Mouse (Mus musculus) cerebellum, adult 2 months (tissue): ENCODE data around the gene Znhit6.

Experiments
- CTCF ChIP-seq: fragments of 200-500 bp; IDR thresholded peaks from 2 replicates; pipeline ENCODE4 v1.5.1; 2011; ENCODE audit warnings: low read depth, mild to moderate bottlenecking, control low read depth, low read length, moderate library complexity, borderline replicate concordance; ENCODE audit not compliant: insufficient read depth
- POLR2A ChIP-seq: fragments of 200-500 bp; IDR thresholded peaks from 2 replicates; pipeline ENCODE4 v1.6.1; 2011; ENCODE audit warnings: low read length, control low read depth, borderline replicate concordance; ENCODE audit not compliant: insufficient read depth

DNA sequence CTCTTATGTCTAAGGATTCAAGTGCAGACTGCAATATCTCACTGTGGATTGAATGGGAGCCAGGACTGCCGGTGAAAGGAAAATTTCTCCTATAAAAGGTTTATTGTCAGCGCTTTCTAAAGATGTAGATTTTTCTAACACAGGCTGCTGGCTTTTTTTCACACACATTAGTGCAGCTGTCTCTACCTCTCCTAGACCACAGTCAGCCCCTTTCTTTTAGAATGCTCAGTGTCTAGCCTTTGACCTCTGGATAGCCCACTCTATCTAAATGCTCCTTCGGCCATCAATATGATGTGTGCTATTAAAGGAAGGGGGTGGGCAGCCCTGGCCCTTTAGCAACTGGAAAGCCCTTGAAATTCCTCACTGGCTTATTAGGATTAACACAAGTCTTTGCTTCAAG lies 70.0 kb downstream of the Znhit6 start:
- TF ChIP-seq CTCF = no peak
- TF ChIP-seq POLR2A = no peak
